Mouse (Mus musculus) heart, embryonic 13.5 days (tissue): ENCODE data around the gene Fam160a2. TPM values are rescaled to one million over a fixed set of nuclear protein-coding genes. Genes with fewer than 3 reads are reported as not detected.
A peak's percentile ranks its signal among the peaks of the same experiment; 100 is the strongest.
"Not testable (repeated sequence)": the region's sequence is repeated elsewhere in the genome, so short reads cannot be mapped to it uniquely, and the experiment has no call there.

Experiments used
- ATAC-seq: fragments of 200-750 bp; cut with Nextera tagmentation; 2 replicates; pipeline ENCODE4 v1.8.0; 2017; ENCODE audit warnings: moderate TSS enrichment; ENCODE audit not compliant: insufficient number of reproducible peaks, low FRiP score, low TSS enrichment; ENCODE audit errors: extremely low read depth
- H3K27ac ChIP-seq: fragments of 300-500 bp; sonication (generic); replicated peaks from 2 replicates; pipeline ENCODE4 v1.5.1; 2015; ENCODE audit warnings: moderate library complexity, mild to moderate bottlenecking, inconsistent platforms
- H3K27me3 ChIP-seq: fragments of 300-500 bp; sonication (generic); replicated peaks from 2 replicates; pipeline ENCODE4 v1.6.1; 2015; ENCODE audit warnings: mild to moderate bottlenecking, inconsistent platforms
- H3K36me3 ChIP-seq: fragments of 300-500 bp; sonication (generic); 2 replicates; pipeline ENCODE4 v1.6.1; 2015; ENCODE audit warnings: mild to moderate bottlenecking, inconsistent platforms
- H3K4me1 ChIP-seq: fragments of 300-500 bp; sonication (generic); 2 replicates; pipeline ENCODE4 v1.6.1; 2015; ENCODE audit warnings: inconsistent platforms
- H3K4me2 ChIP-seq: fragments of 300-500 bp; sonication (generic); 2 replicates; pipeline ENCODE4 v1.6.1; 2015; ENCODE audit warnings: inconsistent platforms, mild to moderate bottlenecking, moderate library complexity
- H3K4me3 ChIP-seq: fragments of 300-500 bp; sonication (generic); 2 replicates; pipeline ENCODE4 v1.5.1; 2015; ENCODE audit warnings: moderate library complexity, mild to moderate bottlenecking, inconsistent platforms
- H3K9ac ChIP-seq: fragments of 300-500 bp; sonication (generic); 2 replicates; pipeline ENCODE4 v1.6.1; 2015; ENCODE audit warnings: inconsistent platforms, mild to moderate bottlenecking, moderate library complexity
- H3K9me3 ChIP-seq: fragments of 300-500 bp; sonication (generic); 2 replicates; pipeline ENCODE4 v1.6.1; 2016; ENCODE audit warnings: inconsistent platforms
- WGBS: fragments of 180-500 bp; shearing (Covaris S2); methylation state at CpG from one replicate; pipeline ENCODE4 v1.1.7; 2015; ENCODE audit warnings: mixed read lengths; 5-methylcytosine and 5-hydroxymethylcytosine counted together
- polyA plus RNA-seq: library from polyadenylated mRNA; unstranded; fragments of >200 nt; fragmentation: Nextera tagmentation; extraction: Ambion mirVana; gene quantifications from 2 replicates; pipeline ENCODE4 v1.2.1, GENCODE M21; 2015

Gene Fam160a2
- polyA plus RNA-seq, 1 experiment from 2014 or later: 28.9 TPM

- no peak overlapping the region for H3K4me2 ChIP-seq
- WGBS: 77% methylated on average over 5 of the region's 5 CpGs
- H3K27me3 ChIP-seq: peaks cover 11% of the 10 kb centered on the region; the same call in 1 of the 2 replicates
- H3K27ac ChIP-seq: no peak overlapping the region
- no peak overlapping the region for H3K4me3 ChIP-seq
- H3K9ac ChIP-seq: no peak overlapping the region
- no peaks in the 10 kb centered on the region for H3K9me3 ChIP-seq
- ATAC-seq: no peak
- no peaks in the 10 kb centered on the region for H3K36me3 ChIP-seq
- H3K4me1 ChIP-seq: peaks cover 5% of the 10 kb centered on the region
Observed at GRCm38 (mm10) chr7:105418106-105418505, 18.3 kb upstream of the Fam160a2 start.

GRCm38 (mm10) chr7:105416529-105416928 is 16.7 kb upstream of the Fam160a2 start:
- Histone ChIP-seq H3K36me3 (no peaks in the 10 kb centered on the region), H3K27me3 (0 out of 2 replicates have a peak, but pooled peaks cover 6% of the 10 kb centered on the region), H3K4me3 (no peak overlapping the region), H3K27ac (no peak overlapping the region), H3K4me1 (peaks cover 5% of the 10 kb centered on the region), H3K9ac (no peak overlapping the region), H3K4me2 (no peak overlapping the region), H3K9me3 (no peaks in the 10 kb centered on the region)
- 78% methylated on average over 7 of the region's 7 CpGs for WGBS
- no peak for ATAC-seq

GRCm38 (mm10) chr7:105414385-105414784 is 14.5 kb upstream of the Fam160a2 start:
- Histone ChIP-seq H3K27ac (no peak overlapping the region), H3K9ac (no peak overlapping the region), H3K4me2 (no peak overlapping the region), H3K4me3 (no peak overlapping the region), H3K27me3 (0 out of 2 replicates have a peak, but pooled peaks cover 6% of the 10 kb centered on the region), H3K36me3 (no peaks in the 10 kb centered on the region), H3K4me1 (no peaks in the 10 kb centered on the region), H3K9me3 (no peaks in the 10 kb centered on the region)
- WGBS: 53% methylated on average over 6 of the region's 6 CpGs
- ATAC-seq: no peak

GRCm38 (mm10) chr7:105411874-105412632 is 12.2 kb upstream of the Fam160a2 start:
- H3K27me3 ChIP-seq, H3K36me3 ChIP-seq, H3K4me1 ChIP-seq, H3K4me2 ChIP-seq, H3K4me3 ChIP-seq, ATAC-seq, H3K9ac ChIP-seq, H3K27ac ChIP-seq, H3K9me3 ChIP-seq: not testable (repeated sequence)
- WGBS: 43% methylated on average over 8 of the region's 8 CpGs

GRCm38 (mm10) chr7:105406322-105406721 is 6.5 kb upstream of the Fam160a2 start:
- H3K9me3 ChIP-seq: no peaks in the 10 kb centered on the region
- no peak overlapping the region for H3K4me2 ChIP-seq
- H3K36me3 ChIP-seq: no peaks in the 10 kb centered on the region
- no peaks in the 10 kb centered on the region for H3K27me3 ChIP-seq
- no peak overlapping the region for H3K9ac ChIP-seq
- no peak overlapping the region for H3K27ac ChIP-seq
- ATAC-seq: no peak
- no peak overlapping the region for H3K4me3 ChIP-seq
- WGBS: 61% methylated on average over 1 of the region's 1 CpGs
- H3K4me1 ChIP-seq: no peaks in the 10 kb centered on the region

GRCm38 (mm10) chr7:105404268-105404667 is 4.4 kb upstream of the Fam160a2 start, which contains the start of gene Cnga4:
Cnga4 (plus strand) TSS chr7:105404568.
- 69% methylated on average over 5 of the region's 5 CpGs for WGBS
- H3K9ac ChIP-seq: no peak within 1 kb of the TSS
- H3K27ac ChIP-seq: no peak within 1 kb of the TSS
- no peak within 1 kb of the TSS for H3K4me2 ChIP-seq
- no peak for ATAC-seq
- H3K9me3 ChIP-seq: no peaks in the 10 kb centered on the region
- H3K4me1 ChIP-seq: peaks cover 9% of the 10 kb centered on the region
- H3K27me3 ChIP-seq: no peaks in the 10 kb centered on the region
- H3K4me3 ChIP-seq: no peak within 1 kb of the TSS
- H3K36me3 ChIP-seq: no peaks in the 10 kb centered on the region

- peaks cover 27% of the 10 kb centered on the region for H3K4me1 ChIP-seq
- peak overlapping the region; percentile 91 for H3K4me3 ChIP-seq
- peak overlapping the region; percentile 70 for H3K27ac ChIP-seq
- H3K27me3 ChIP-seq: no peaks in the 10 kb centered on the region
- 2% methylated on average over 25 of the region's 25 CpGs for WGBS
- H3K4me2 ChIP-seq: peak overlapping the region; percentile 87
- no peaks in the 10 kb centered on the region for H3K9me3 ChIP-seq
- peak overlapping the region; percentile 96 for H3K9ac ChIP-seq
- H3K36me3 ChIP-seq: peaks cover 8% of the 10 kb centered on the region
- no peak for ATAC-seq
Observed at GRCm38 (mm10) chr7:105399058-105399934, 558 bp downstream of the Fam160a2 start.

GRCm38 (mm10) chr7:105396126-105396525 is 3.7 kb downstream of the Fam160a2 start:
- H3K4me3 ChIP-seq: no peak overlapping the region
- H3K27ac ChIP-seq: no peak overlapping the region
- ATAC-seq: no peak
- H3K36me3 ChIP-seq: peaks cover 28% of the 10 kb centered on the region
- H3K27me3 ChIP-seq: no peaks in the 10 kb centered on the region
- H3K4me1 ChIP-seq: peaks cover 26% of the 10 kb centered on the region
- no peak overlapping the region for H3K9ac ChIP-seq
- H3K9me3 ChIP-seq: no peaks in the 10 kb centered on the region
- H3K4me2 ChIP-seq: no peak overlapping the region

GRCm38 (mm10) chr7:105395131-105395820 is 4.6 kb downstream of the Fam160a2 start:
- Histone ChIP-seq H3K4me3 (no peak overlapping the region), H3K9ac (no peak overlapping the region), H3K4me1 (peaks cover 20% of the 10 kb centered on the region), H3K9me3 (no peaks in the 10 kb centered on the region), H3K36me3 (peaks cover 28% of the 10 kb centered on the region), H3K27me3 (no peaks in the 10 kb centered on the region), H3K27ac (no peak overlapping the region), H3K4me2 (no peak overlapping the region)
- no peak for ATAC-seq

- no peak for ATAC-seq
- H3K4me2 ChIP-seq: no peak overlapping the region
- H3K27ac ChIP-seq: no peak overlapping the region
- no peaks in the 10 kb centered on the region for H3K27me3 ChIP-seq
- H3K9me3 ChIP-seq: no peaks in the 10 kb centered on the region
- peaks cover 34% of the 10 kb centered on the region for H3K36me3 ChIP-seq
- peaks cover 20% of the 10 kb centered on the region for H3K4me1 ChIP-seq
- H3K9ac ChIP-seq: no peak overlapping the region
- H3K4me3 ChIP-seq: no peak overlapping the region
- WGBS: 88% methylated on average over 1 of the region's 1 CpGs
Observed at GRCm38 (mm10) chr7:105394606-105395005, 5.2 kb downstream of the Fam160a2 start.

- ATAC-seq: no peak
- no peak overlapping the region for H3K9ac ChIP-seq
- no peaks in the 10 kb centered on the region for H3K9me3 ChIP-seq
- 88% methylated on average over 2 of the region's 2 CpGs for whole genome bisulfite sequencing
- H3K36me3 ChIP-seq: peaks cover 72% of the 10 kb centered on the region
- no peak overlapping the region for H3K27ac ChIP-seq
- no peak overlapping the region for H3K4me3 ChIP-seq
- no peaks in the 10 kb centered on the region for H3K27me3 ChIP-seq
- H3K4me1 ChIP-seq: no peaks in the 10 kb centered on the region
- no peak overlapping the region for H3K4me2 ChIP-seq
Observed at GRCm38 (mm10) chr7:105390236-105390635, 9.6 kb downstream of the Fam160a2 start.
